29 mouse cellular contexts compared by ENCODE assay signal in the genomic region with DNA sequence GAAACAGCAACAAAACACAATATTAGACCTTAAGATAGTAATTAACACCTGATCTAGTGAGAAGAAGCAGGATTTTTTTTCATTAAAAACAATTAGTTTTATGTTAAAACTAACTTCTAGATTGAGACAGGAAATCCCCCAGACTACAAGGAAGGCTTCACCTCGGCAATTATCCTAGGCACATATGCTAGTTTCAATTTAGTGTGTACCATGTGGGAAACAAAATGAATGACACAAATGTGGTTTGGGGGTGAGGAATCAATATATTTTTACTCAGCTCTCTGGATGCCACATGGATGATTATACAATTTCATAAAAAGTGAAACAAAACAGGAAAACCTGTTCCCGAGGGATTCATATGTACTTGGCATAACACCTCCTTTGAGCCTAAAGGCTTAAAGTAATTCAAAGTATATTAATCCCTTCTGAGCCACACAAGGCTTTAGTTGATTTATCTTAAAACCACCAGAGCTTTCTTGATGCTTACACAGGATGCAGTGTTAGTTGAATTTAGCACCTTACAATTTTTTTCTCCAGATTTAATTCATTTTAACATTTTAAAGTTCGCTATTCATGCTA.
DNase-seq lines count a peak whose midpoint lies in the region; ATAC-seq and TF ChIP-seq lines count a peak whose summit lies in the region.
"Had no signal": no experiment of that assay in that cellular context is flagged by ENCODE, and none has a peak within 500 bp of the region (broad histone marks: within the 10 kb centered on the region; RNA-seq: fewer than 3 reads in every experiment).

No protein-coding gene starts in this region.

- no peak overlapping the region for H3K4me3 ChIP-seq in hindbrain, embryonic 14.5 days (replicated peaks; ENCODE audit: low read length)
- H3K4me3 ChIP-seq in hindbrain, embryonic 11.5 days (ENCODE audit: low read depth, low read length), result no peak overlapping the region
- no peak overlapping the region for H3K4me3 ChIP-seq in midbrain, postnatal 0 days (ENCODE audit: low read depth, low read length)
- no peak overlapping the region for H3K4me3 ChIP-seq in midbrain, embryonic 16.5 days (ENCODE audit: low read depth, low read length)
- H3K4me3 ChIP-seq in heart, embryonic 12.5 days, result no peak overlapping the region
- H3K4me3 ChIP-seq: embryonic facial prominence, embryonic 12.5 days; forebrain, embryonic 10.5 days; limb, embryonic 13.5 days; lung, embryonic 15.5 days; midbrain, embryonic 10.5 days; stomach, embryonic 15.5 days had no signal

- no peak for TF ChIP-seq CTCF in midbrain, postnatal 0 days (IDR thresholded peaks at IDR 0.05)

- no peak for DNase-seq in hindbrain, embryonic 14.5 days (ENCODE audit: low spot score)
- no peak for DNase-seq in hindbrain, embryonic 11.5 days (ENCODE audit: low spot score)
- DNase-seq in midbrain, postnatal 0 days (ENCODE audit: low spot score), result peak; percentile 20
- peak; percentile 16 for DNase-seq in hindlimb bud, embryonic 11.5 days (ENCODE audit: extremely low spot score, low read depth, low spot score)
- DNase-seq in ovary, postnatal 10 days (ENCODE audit: low spot score), result no peak
- DNase-seq: adrenal gland, postnatal 25 days; B cell, adult 2 months; cerebellum, adult 2 months; cerebellum, postnatal 14 days; gastrocnemius, postnatal 25 days; heart, adult 18-20 months; kidney, adult 8-10 months; kidney, postnatal 4 days; retina, postnatal 1 day; right cerebral cortex, postnatal 14 days; thymus, postnatal 25 days had no signal

- WGBS in hindbrain, embryonic 14.5 days, result 78% methylated on average over 3 of the region's 3 CpGs
- 83% methylated on average over 3 of the region's 3 CpGs for WGBS in hindbrain, embryonic 11.5 days
- WGBS in midbrain, postnatal 0 days, result 61% methylated on average over 3 of the region's 3 CpGs
- WGBS in midbrain, embryonic 16.5 days, result 66% methylated on average over 3 of the region's 3 CpGs
- 69% methylated on average over 3 of the region's 3 CpGs for WGBS in heart, embryonic 12.5 days

- no peak overlapping the region for H3K27ac ChIP-seq in hindbrain, embryonic 14.5 days
- no peak overlapping the region for H3K27ac ChIP-seq in hindbrain, embryonic 11.5 days (ENCODE audit: low read depth, low read length)
- H3K27ac ChIP-seq in midbrain, postnatal 0 days (ENCODE audit: low read depth, low read length), result no peak overlapping the region
- H3K27ac ChIP-seq in midbrain, embryonic 16.5 days (ENCODE audit: low read length), result no peak overlapping the region
- no peak overlapping the region for H3K27ac ChIP-seq in heart, embryonic 12.5 days (ENCODE audit: poor library complexity, severe bottlenecking)
- H3K27ac ChIP-seq: embryonic facial prominence, embryonic 12.5 days; forebrain, embryonic 10.5 days; kidney, postnatal 0 days; limb, embryonic 13.5 days; lung, embryonic 15.5 days; midbrain, embryonic 10.5 days; stomach, embryonic 15.5 days had no signal

- no peaks in the 10 kb centered on the region for H3K9me3 ChIP-seq in hindbrain, embryonic 14.5 days (ENCODE audit: control insufficient read depth, low read length)
- no peaks in the 10 kb centered on the region for H3K9me3 ChIP-seq in hindbrain, embryonic 11.5 days (ENCODE audit: control insufficient read depth, low read length)
- H3K9me3 ChIP-seq in midbrain, postnatal 0 days (ENCODE audit: low read length), result no peaks in the 10 kb centered on the region
- H3K9me3 ChIP-seq in midbrain, embryonic 16.5 days (replicated peaks; ENCODE audit: control insufficient read depth, low read length, poor library complexity, severe bottlenecking), result no peaks in the 10 kb centered on the region
- H3K9me3 ChIP-seq in heart, embryonic 12.5 days (replicated peaks), result no peaks in the 10 kb centered on the region
- H3K9me3 ChIP-seq: embryonic facial prominence, embryonic 12.5 days; forebrain, embryonic 10.5 days; limb, embryonic 13.5 days; lung, embryonic 15.5 days; midbrain, embryonic 10.5 days; stomach, embryonic 15.5 days had no signal

- H3K4me2 ChIP-seq in hindbrain, embryonic 14.5 days (replicated peaks), result no peak overlapping the region
- no peak overlapping the region for H3K4me2 ChIP-seq in hindbrain, embryonic 11.5 days (replicated peaks; ENCODE audit: low read depth, low read length)
- H3K4me2 ChIP-seq in midbrain, postnatal 0 days (ENCODE audit: low read depth, low read length, poor library complexity, severe bottlenecking), result no peak overlapping the region
- H3K4me2 ChIP-seq in midbrain, embryonic 16.5 days (ENCODE audit: low read length), result no peak overlapping the region
- no peak overlapping the region for H3K4me2 ChIP-seq in heart, embryonic 12.5 days
- H3K4me2 ChIP-seq: embryonic facial prominence, embryonic 12.5 days; heart, embryonic 11.5 days; limb, embryonic 13.5 days; liver, embryonic 11.5 days; lung, embryonic 15.5 days; stomach, embryonic 15.5 days had no signal

- no peaks in the 10 kb centered on the region for H3K27me3 ChIP-seq in hindbrain, embryonic 14.5 days (ENCODE audit: control insufficient read depth, insufficient read depth, low read length)
- H3K27me3 ChIP-seq in hindbrain, embryonic 11.5 days (ENCODE audit: control insufficient read depth, insufficient read depth, low read length), result no peaks in the 10 kb centered on the region
- no peaks in the 10 kb centered on the region for H3K27me3 ChIP-seq in midbrain, postnatal 0 days (ENCODE audit: insufficient read depth, low read length)
- H3K27me3 ChIP-seq in midbrain, embryonic 16.5 days (ENCODE audit: control insufficient read depth, insufficient read depth, low read depth, low read length), result no peaks in the 10 kb centered on the region
- H3K27me3 ChIP-seq in heart, embryonic 12.5 days (replicated peaks), result no peaks in the 10 kb centered on the region
- H3K27me3 ChIP-seq: embryonic facial prominence, embryonic 12.5 days; limb, embryonic 13.5 days; lung, embryonic 15.5 days; stomach, embryonic 15.5 days had no signal

- peak; percentile 48 for ATAC-seq in hindbrain, embryonic 14.5 days (ENCODE audit: low FRiP score)
- ATAC-seq in hindbrain, embryonic 11.5 days (ENCODE audit: low FRiP score), result no peak
- ATAC-seq in midbrain, postnatal 0 days (ENCODE audit: low FRiP score), result no peak
- no peak for ATAC-seq in midbrain, embryonic 16.5 days
- no peak for ATAC-seq in heart, embryonic 12.5 days (ENCODE audit: insufficient number of reproducible peaks, low FRiP score)
- ATAC-seq: forebrain, embryonic 16.5 days; intestine, embryonic 16.5 days had no signal

- no peaks in the 10 kb centered on the region for H3K4me1 ChIP-seq in hindbrain, embryonic 14.5 days (replicated peaks; ENCODE audit: control insufficient read depth, insufficient read depth, low read length)
- H3K4me1 ChIP-seq in hindbrain, embryonic 11.5 days (replicated peaks; ENCODE audit: control insufficient read depth, insufficient read depth, low read length), result no peaks in the 10 kb centered on the region
- no peaks in the 10 kb centered on the region for H3K4me1 ChIP-seq in midbrain, postnatal 0 days (ENCODE audit: insufficient read depth, low read length)
- no peaks in the 10 kb centered on the region for H3K4me1 ChIP-seq in midbrain, embryonic 16.5 days (ENCODE audit: control insufficient read depth, insufficient read depth, low read length)
- H3K4me1 ChIP-seq in heart, embryonic 12.5 days (replicated peaks), result no peaks in the 10 kb centered on the region
- H3K4me1 ChIP-seq: embryonic facial prominence, embryonic 12.5 days; forebrain, embryonic 10.5 days; limb, embryonic 13.5 days; lung, embryonic 15.5 days; midbrain, embryonic 10.5 days; stomach, embryonic 15.5 days had no signal

- H3K36me3 ChIP-seq in hindbrain, embryonic 14.5 days (replicated peaks; ENCODE audit: control insufficient read depth, insufficient read depth), result no peaks in the 10 kb centered on the region
- H3K36me3 ChIP-seq in hindbrain, embryonic 11.5 days (ENCODE audit: control insufficient read depth, insufficient read depth, low read length), result no peaks in the 10 kb centered on the region
- no peaks in the 10 kb centered on the region for H3K36me3 ChIP-seq in midbrain, postnatal 0 days (ENCODE audit: insufficient read depth, low read length)
- H3K36me3 ChIP-seq in midbrain, embryonic 16.5 days (ENCODE audit: control insufficient read depth, insufficient read depth, low read length), result no peaks in the 10 kb centered on the region
- no peaks in the 10 kb centered on the region for H3K36me3 ChIP-seq in heart, embryonic 12.5 days
- H3K36me3 ChIP-seq: embryonic facial prominence, embryonic 12.5 days; forebrain, embryonic 10.5 days; limb, embryonic 13.5 days; lung, embryonic 15.5 days; midbrain, embryonic 10.5 days; stomach, embryonic 15.5 days had no signal

- no peak overlapping the region for H3K9ac ChIP-seq in hindbrain, embryonic 14.5 days
- H3K9ac ChIP-seq in hindbrain, embryonic 11.5 days (ENCODE audit: low read depth, low read length), result no peak overlapping the region
- no peak overlapping the region for H3K9ac ChIP-seq in midbrain, postnatal 0 days (replicated peaks; ENCODE audit: low read length, poor library complexity, severe bottlenecking)
- no peak overlapping the region for H3K9ac ChIP-seq in midbrain, embryonic 16.5 days (ENCODE audit: low read depth, low read length)
- H3K9ac ChIP-seq in heart, embryonic 12.5 days, result no peak overlapping the region
- H3K9ac ChIP-seq: embryonic facial prominence, embryonic 12.5 days; limb, embryonic 13.5 days; lung, embryonic 15.5 days; stomach, embryonic 15.5 days had no signal

Comparison
In these comparisons a context has a peak if more than half of its experiments do, and no peak if none do; other contexts are left out.
1. DNase-seq: peak in midbrain, postnatal 0 days (single experiment) and hindlimb bud, embryonic 11.5 days (single experiment); none in hindbrain, embryonic 14.5 days (single experiment), hindbrain, embryonic 11.5 days (single experiment) and ovary, postnatal 10 days (single experiment).